Mouse (Mus musculus) midbrain, embryonic 12.5 days (tissue): Measurements from ENCODE around the gene Tpcn1. TPM values are rescaled to one million over a fixed set of nuclear protein-coding genes. Genes with fewer than 3 reads are reported as not detected.
A peak's percentile ranks its signal among the peaks of the same experiment; 100 is the strongest.

ENCODE experiments used
- ATAC-seq: fragments of 200-750 bp; cut with Nextera tagmentation; 2 replicates; pipeline ENCODE4 v1.8.0; 2017; ENCODE audit warnings: low read depth, moderate TSS enrichment, moderate library complexity; ENCODE audit not compliant: low FRiP score
- H3K27ac ChIP-seq: fragments of 300-500 bp; sonication (generic); replicated peaks from 2 replicates; pipeline ENCODE4 v1.5.1; 2016; ENCODE audit warnings: mild to moderate bottlenecking
- H3K27me3 ChIP-seq: fragments of 300-500 bp; sonication (generic); 2 replicates; pipeline ENCODE4 v1.6.1; 2016; ENCODE audit warnings: mild to moderate bottlenecking
- H3K36me3 ChIP-seq: fragments of 300-500 bp; sonication (generic); 2 replicates; pipeline ENCODE4 v1.6.1; 2016
- H3K4me1 ChIP-seq: fragments of 300-500 bp; sonication (generic); 2 replicates; pipeline ENCODE4 v1.6.1; 2016
- H3K4me2 ChIP-seq: fragments of 300-500 bp; sonication (generic); replicated peaks from 2 replicates; pipeline ENCODE4 v1.6.1; 2016; ENCODE audit warnings: mild to moderate bottlenecking, moderate library complexity
- H3K4me3 ChIP-seq: fragments of 300-500 bp; sonication (generic); 2 replicates; pipeline ENCODE4 v1.5.1; 2016; ENCODE audit warnings: mild to moderate bottlenecking
- H3K9ac ChIP-seq: fragments of 300-500 bp; sonication (generic); replicated peaks from 2 replicates; pipeline ENCODE4 v1.6.1; 2016; ENCODE audit warnings: mild to moderate bottlenecking, moderate library complexity
- H3K9me3 ChIP-seq: fragments of 300-500 bp; sonication (generic); 2 replicates; pipeline ENCODE4 v1.6.1; 2016; ENCODE audit warnings: mild to moderate bottlenecking
- WGBS: fragments of 180-500 bp; shearing (Covaris S2); methylation state at CpG from one replicate; pipeline ENCODE4 v1.1.7; 2016; 5-methylcytosine and 5-hydroxymethylcytosine counted together
- polyA plus RNA-seq: library from polyadenylated mRNA; unstranded; fragments of >200 nt; fragmentation: Nextera tagmentation; extraction: Ambion mirVana; gene quantifications from 2 replicates; pipeline ENCODE4 v1.2.1, GENCODE M21; 2016

Tpcn1 gene
- polyA plus RNA-seq, 1 experiment from 2014 or later, result 14.2 TPM

DNA sequence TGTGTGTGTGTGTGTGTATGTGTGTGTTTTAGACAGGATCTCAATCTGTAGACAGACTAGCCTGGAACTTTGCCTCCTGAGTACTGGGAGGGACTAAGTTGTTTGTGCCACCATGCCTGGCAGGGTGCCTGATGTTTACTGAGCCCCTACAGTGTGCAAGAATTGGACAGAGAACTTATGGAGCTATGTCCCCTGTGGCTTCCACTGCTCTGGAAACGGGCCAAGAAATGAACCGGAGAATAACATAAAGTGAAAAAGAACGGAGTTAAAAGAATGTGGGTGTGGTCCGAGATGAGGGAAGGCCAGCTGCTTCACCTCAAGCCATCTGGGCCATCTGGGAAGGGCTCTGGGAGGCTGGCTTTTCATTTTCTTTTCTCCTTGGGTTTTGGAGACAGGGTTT lies 73.7 kb downstream of the Tpcn1 start:
- no peak for ATAC-seq
- Histone ChIP-seq H3K4me1 (peaks cover 15% of the 10 kb centered on the region), H3K4me3 (no peak overlapping the region)

DNA sequence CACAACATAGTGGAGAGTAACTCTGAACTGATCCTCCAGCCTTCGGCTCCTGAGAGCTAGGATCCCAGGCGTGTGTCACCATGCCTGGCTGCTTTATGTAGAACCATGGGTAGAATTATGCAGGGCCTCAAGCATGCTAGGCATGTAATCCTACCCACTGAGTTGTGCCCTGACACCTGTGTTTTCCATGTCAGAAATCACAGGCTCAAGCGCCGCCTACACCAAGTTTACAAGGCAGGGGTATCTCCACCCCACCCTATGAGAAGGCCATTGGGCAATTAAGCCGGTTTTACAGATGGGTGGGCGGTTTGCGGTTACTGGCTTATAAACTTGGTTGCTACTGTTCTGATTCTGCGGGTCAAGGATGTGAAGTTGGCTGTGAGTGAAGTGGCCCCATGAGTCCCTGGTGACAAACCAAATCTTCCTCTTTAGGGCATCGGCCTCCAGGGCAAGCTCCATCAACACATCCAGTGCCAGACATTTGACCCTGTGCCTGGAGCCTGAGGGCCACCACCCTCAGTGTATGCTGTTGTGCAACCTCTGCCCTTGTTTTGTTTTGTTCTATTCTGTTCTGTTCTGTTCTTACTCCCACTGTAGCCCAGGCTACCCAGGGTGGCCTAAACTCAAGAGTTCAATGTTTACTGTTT lies 74.3 kb downstream of the Tpcn1 start:
- no peak for ATAC-seq
- Histone ChIP-seq H3K36me3 (no peaks in the 10 kb centered on the region), H3K4me3 (no peak overlapping the region), H3K4me2 (no peak overlapping the region), H3K27me3 (peaks cover 15% of the 10 kb centered on the region), H3K27ac (no peak overlapping the region), H3K4me1 (peaks cover 15% of the 10 kb centered on the region), H3K9ac (no peak overlapping the region), H3K9me3 (no peaks in the 10 kb centered on the region)
- WGBS, result 94% methylated on average over 9 of the region's 9 CpGs

More for the DNA sequence above, 73.7 kb downstream of the Tpcn1 start:
- peaks cover 15% of the 10 kb centered on the region for H3K27me3 ChIP-seq
- no peak overlapping the region for H3K9ac ChIP-seq
- WGBS, result 52% methylated on average over 4 of the region's 4 CpGs
- H3K4me2 ChIP-seq, result no peak overlapping the region
- no peaks in the 10 kb centered on the region for H3K9me3 ChIP-seq
- no peak overlapping the region for H3K27ac ChIP-seq
- H3K36me3 ChIP-seq, result no peaks in the 10 kb centered on the region

DNA sequence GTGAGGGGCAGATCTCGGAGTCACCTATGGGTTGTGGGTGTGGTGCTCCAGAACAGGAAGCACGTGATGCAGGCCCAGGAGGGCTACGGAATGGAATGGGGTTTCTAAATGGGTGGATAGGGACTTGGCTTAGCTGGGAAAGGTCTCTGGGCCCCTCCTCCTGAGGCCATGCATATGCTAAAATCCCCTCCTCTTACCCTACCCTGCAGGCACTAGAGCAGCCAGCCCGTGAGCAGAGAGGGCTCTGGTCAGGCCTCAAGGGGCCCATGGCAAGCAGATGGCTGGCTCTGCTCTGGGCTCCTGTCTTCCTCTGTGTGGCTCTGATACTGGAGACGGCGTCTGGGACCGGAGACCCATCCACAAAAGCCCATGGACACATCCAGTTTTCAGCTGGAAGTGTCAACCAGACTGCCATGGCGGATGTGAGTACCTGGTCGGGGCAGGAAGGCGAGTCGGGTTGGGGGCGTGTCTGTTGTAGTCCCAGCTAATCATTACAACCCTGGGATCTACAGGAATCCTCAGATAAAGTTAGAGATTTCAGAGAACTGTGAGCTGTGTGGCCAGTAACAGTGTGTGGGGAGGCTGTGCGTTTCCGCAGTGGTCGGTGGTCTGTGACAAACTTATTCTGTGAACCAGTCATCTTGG lies 75.4 kb downstream of the Tpcn1 start:
- Histone ChIP-seq H3K27ac (no peak overlapping the region), H3K36me3 (no peaks in the 10 kb centered on the region)

DNA sequence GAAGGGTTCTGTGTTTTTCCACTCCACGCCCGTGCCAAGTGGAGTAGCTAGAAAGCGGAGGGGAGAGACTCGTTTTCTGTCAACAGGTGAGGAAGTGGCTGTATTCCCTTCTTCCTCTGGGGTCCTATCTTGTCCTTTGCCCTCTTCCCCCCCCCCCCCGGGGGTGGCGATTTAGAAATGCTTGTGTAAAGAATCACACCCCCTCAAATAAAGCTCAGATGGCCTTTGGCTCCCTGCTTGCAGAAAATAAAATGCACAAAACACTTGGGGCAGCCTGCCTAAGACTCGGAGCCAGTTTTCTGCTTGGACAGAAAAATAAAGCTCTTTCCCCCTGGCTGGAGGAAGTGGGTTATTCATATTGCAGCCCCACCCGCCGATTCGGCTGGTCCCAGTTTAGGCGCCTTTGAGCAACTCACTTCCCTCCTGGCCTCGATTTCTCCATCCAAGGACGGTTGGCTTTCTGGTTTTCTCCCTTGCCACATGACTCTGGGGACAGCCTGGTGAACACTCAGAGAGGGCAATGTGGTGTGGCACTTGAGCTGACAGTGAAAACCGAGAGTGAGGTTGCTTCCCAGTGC lies 76.7 kb downstream of the Tpcn1 start:
- WGBS, result 37% methylated on average over 13 of the region's 14 CpGs
- ATAC-seq, result no peak
- Histone ChIP-seq H3K4me2 (peak overlapping the region; percentile 60), H3K4me1 (peaks cover 15% of the 10 kb centered on the region), H3K27ac (no peak overlapping the region), H3K9ac (no peak overlapping the region), H3K9me3 (no peaks in the 10 kb centered on the region), H3K27me3 (peaks cover 15% of the 10 kb centered on the region), H3K36me3 (no peaks in the 10 kb centered on the region), H3K4me3 (peak overlapping the region; percentile 44; the same call in 1 of the 2 replicates)

More for the DNA sequence above, 75.4 kb downstream of the Tpcn1 start:
- no peak overlapping the region for H3K4me2 ChIP-seq
- peaks cover 15% of the 10 kb centered on the region for H3K4me1 ChIP-seq
- peak; percentile 62 for ATAC-seq
- H3K27me3 ChIP-seq, result peaks cover 15% of the 10 kb centered on the region
- no peak overlapping the region for H3K4me3 ChIP-seq
- WGBS, result 34% methylated on average over 15 of the region's 15 CpGs
- no peaks in the 10 kb centered on the region for H3K9me3 ChIP-seq
- no peak overlapping the region for H3K9ac ChIP-seq

DNA sequence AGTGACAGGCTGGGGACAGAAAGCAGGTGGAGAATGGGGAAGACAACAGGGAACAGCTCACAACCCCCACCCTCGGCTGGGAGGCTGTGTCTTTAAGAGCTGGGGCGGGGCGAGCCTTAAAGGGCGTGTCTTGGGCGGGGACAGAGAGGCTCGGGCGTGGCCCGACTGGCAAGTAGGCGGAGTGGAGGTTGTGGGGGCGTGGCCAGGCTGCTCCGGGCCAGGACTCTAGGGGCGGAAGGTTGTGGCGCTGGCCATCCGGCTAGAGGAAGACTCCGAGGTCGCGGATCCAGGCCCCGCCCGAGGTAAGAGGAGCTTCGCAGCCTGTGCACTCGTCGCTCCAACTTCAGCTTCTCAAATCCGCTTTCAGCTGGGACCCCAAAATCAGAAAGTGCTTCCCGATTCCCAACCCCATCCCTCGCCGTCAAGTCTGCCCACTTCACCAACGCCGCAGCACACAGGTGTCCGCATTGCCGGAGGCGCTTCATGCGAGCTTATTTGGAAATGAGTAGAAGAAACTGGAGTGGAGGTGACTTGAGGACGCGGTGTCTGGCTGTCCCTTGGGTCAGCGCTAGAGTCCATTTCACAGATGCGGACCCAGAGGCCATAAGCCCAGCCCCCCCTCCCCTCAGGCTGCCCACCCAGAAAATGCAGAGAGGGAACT lies 77.4 kb downstream of the Tpcn1 start, which contains the start of gene Slc8b1:
TSS of gene Slc8b1 (plus strand) at position 187 of the 661 bp plus-strand sequence.
- H3K27ac ChIP-seq, result no peak within 1 kb of the TSS
- WGBS, result 1% methylated on average over 36 of the region's 36 CpGs
- no peaks in the 10 kb centered on the region for H3K9me3 ChIP-seq
- H3K27me3 ChIP-seq, result peaks cover 15% of the 10 kb centered on the region
- no peaks in the 10 kb centered on the region for H3K36me3 ChIP-seq
- H3K4me3 ChIP-seq, result peak within 1 kb of the TSS; percentile 44
- H3K4me1 ChIP-seq, result peaks cover 15% of the 10 kb centered on the region
- H3K4me2 ChIP-seq, result peak within 1 kb of the TSS; percentile 60
- H3K9ac ChIP-seq, result peak within 1 kb of the TSS; percentile 24; the same call in 1 of the 2 replicates
- ATAC-seq, result peak; percentile 84

DNA sequence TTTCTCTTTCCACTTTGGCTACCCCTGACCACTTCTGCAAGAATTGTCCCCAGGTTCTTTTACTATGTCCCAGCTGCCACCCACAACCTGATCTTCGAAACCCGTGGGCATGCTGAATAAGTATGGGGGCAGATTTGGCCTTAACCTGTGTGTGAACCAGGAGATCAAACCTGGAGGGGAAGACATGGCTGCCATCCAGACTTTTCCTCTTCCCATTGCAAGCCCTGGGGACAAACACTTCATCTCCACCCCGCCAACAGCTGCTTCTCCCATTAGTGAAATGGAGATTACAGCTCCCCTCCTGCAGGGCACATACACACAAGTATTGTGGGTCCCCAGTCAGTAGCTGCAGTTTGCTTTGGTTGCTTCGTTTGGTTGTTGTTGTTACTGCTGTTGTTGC lies 81.2 kb downstream of the Tpcn1 start:
- no peak overlapping the region for H3K9ac ChIP-seq
- no peaks in the 10 kb centered on the region for H3K36me3 ChIP-seq
- H3K4me3 ChIP-seq, result no peak overlapping the region
- no peak overlapping the region for H3K27ac ChIP-seq
- 63% methylated on average over 4 of the region's 4 CpGs for WGBS
- H3K27me3 ChIP-seq, result peaks cover 15% of the 10 kb centered on the region
- H3K4me1 ChIP-seq, result peaks cover 17% of the 10 kb centered on the region
- no peaks in the 10 kb centered on the region for H3K9me3 ChIP-seq
- H3K4me2 ChIP-seq, result no peak overlapping the region
- ATAC-seq, result no peak

DNA sequence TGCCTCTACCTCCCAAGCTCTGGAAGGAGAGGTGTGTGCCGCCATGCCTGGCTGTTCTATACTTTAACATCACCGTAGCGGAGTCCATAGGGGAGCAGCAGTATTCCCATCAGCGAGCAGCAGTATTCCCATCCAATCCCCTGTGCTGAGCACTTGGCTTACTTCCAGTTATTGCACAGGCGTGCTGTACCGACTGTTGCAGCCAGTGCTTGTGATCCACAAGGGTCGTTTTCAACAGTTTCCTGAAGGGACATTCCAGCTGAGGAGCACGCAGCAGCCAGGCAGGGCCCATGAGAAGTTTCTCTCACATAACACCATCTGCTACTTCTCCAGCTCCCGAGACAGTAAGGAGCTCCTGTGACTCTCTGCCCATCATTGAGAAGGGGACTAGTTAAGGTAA lies 82.0 kb downstream of the Tpcn1 start:
- Histone ChIP-seq H3K4me2 (no peak overlapping the region), H3K27ac (no peak overlapping the region), H3K4me1 (peaks cover 21% of the 10 kb centered on the region), H3K9me3 (no peaks in the 10 kb centered on the region), H3K27me3 (peaks cover 10% of the 10 kb centered on the region), H3K36me3 (no peaks in the 10 kb centered on the region), H3K4me3 (no peak overlapping the region), H3K9ac (no peak overlapping the region)
- WGBS, result 74% methylated on average over 9 of the region's 9 CpGs
- ATAC-seq, result no peak

DNA sequence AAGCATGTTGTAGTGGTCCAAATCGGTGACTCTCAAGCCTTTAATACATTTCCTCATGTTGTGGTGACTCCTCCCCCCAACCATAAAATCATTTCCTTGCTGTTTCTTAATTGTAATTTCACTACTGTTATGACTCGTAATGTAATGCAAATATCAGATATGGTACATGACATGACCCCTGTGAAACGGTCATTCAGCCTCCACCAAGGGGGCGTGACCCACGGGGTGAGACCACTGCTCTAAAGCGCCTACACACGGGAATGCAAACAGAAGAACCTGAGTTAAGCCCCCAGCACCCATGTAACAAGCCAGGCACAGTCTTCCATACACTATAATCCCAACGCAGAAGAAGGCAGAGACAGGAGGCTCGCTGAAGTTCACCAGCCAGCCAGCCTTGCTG lies 82.7 kb downstream of the Tpcn1 start:
- no peaks in the 10 kb centered on the region for H3K36me3 ChIP-seq
- no peak overlapping the region for H3K27ac ChIP-seq
- H3K9ac ChIP-seq, result no peak overlapping the region
- no peaks in the 10 kb centered on the region for H3K9me3 ChIP-seq
- H3K4me2 ChIP-seq, result no peak overlapping the region
- H3K4me3 ChIP-seq, result no peak overlapping the region
- H3K4me1 ChIP-seq, result peaks cover 17% of the 10 kb centered on the region
- peaks cover 6% of the 10 kb centered on the region; the same call in 1 of the 2 replicates for H3K27me3 ChIP-seq
- WGBS, result 72% methylated on average over 9 of the region's 9 CpGs
- ATAC-seq, result no peak

DNA sequence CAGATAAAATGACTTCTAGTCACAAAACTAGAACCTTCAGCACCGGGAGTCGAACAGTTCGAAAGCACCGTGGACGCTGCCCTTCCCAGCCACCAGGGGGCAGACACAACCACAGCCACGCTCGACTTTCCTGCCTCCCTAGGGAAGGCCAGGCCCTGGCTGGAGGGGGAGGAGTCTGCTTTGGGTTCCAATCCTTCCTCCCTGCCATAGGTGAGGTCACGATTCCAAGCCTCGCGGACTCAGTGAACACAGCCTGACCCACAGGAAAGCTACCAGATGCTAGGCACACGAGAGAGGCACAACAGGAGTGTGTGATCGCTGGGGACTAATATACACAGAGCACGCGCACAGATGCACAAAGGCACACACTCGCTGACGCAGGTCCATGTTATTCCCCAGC lies 83.1 kb downstream of the Tpcn1 start:
- H3K4me3 ChIP-seq, result no peak overlapping the region
- peaks cover 14% of the 10 kb centered on the region for H3K4me1 ChIP-seq
- H3K27me3 ChIP-seq, result peaks cover 6% of the 10 kb centered on the region; the same call in 1 of the 2 replicates
- ATAC-seq, result no peak
- H3K4me2 ChIP-seq, result no peak overlapping the region
- H3K27ac ChIP-seq, result no peak overlapping the region
- WGBS, result 20% methylated on average over 16 of the region's 16 CpGs
- no peaks in the 10 kb centered on the region for H3K36me3 ChIP-seq
- H3K9me3 ChIP-seq, result no peaks in the 10 kb centered on the region
- no peak overlapping the region for H3K9ac ChIP-seq

DNA sequence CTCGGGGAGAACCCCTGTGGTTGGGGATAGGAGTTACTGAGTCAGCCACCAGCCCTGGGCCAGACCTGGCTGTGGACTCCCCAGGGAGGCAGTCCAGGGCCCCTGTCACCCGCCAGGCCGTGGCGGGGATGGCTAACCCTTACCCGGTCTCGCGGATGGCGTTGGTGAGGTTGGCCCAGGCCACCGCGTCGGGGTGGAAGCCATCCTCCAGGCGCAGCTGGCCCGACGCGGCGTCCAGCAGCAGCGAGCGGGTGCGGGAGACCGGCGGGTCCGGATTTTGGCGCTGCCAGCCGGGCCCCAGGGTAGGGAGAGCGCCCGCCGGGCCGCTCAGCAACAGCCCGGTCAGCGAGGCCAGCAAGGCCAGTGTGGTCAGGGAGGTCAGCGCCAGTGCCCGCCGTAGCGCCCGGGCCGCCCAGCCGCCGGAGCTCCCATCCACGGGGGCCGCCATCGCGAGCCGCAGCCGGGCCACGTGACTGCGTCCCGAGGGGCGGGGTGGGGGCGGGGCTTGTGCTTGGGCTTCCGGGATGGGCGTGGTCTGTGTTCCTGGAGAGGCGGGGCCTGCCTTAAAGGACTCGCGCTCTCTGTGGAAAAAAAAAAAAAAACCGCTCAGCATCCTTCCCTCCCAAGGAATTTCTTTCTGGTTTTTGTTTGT lies 85.2 kb downstream of the Tpcn1 start, which contains the start of gene Plbd2:
TSS of gene Plbd2 (minus strand) at position 482 of the 652 bp plus-strand sequence.
- peaks cover 7% of the 10 kb centered on the region for H3K36me3 ChIP-seq
- no peaks in the 10 kb centered on the region for H3K9me3 ChIP-seq
- peaks cover 11% of the 10 kb centered on the region for H3K4me1 ChIP-seq
- peak within 1 kb of the TSS; percentile 84 for H3K4me3 ChIP-seq
- H3K27ac ChIP-seq, result 0 out of 2 replicates have a peak within 1 kb of the TSS, but pooled peaks have one; percentile 20
- H3K4me2 ChIP-seq, result peak within 1 kb of the TSS; percentile 89
- under 1% methylated on average over 48 of the region's 55 CpGs for WGBS
- ATAC-seq, result peak; percentile 75
- peaks cover 6% of the 10 kb centered on the region; the same call in 1 of the 2 replicates for H3K27me3 ChIP-seq
- H3K9ac ChIP-seq, result peak within 1 kb of the TSS; percentile 90

DNA sequence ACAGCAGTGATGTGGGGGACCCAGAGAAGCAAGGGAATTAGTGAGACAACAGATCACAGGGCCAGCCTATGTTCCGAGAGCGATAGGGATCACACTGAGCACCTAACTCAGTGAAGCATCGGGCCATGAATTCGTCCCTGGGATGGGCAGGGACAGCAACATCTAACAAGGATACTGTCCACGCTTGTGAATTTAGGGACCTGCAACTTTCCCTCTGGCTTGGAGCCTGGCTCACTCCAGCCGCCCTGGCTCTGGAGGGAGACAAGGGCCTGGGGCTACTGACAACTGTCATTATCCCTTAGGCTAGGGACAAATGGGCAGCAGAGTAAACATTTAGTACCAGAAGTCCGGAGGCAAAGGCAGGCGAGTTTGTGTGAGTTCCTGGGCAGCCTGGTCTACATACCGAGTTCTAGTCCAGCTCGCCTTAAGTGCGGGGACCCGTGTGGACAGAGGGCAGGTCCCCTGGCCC lies 85.8 kb downstream of the Tpcn1 start:
- Histone ChIP-seq H3K27me3 (peaks cover 6% of the 10 kb centered on the region; the same call in 1 of the 2 replicates), H3K4me3 (peak overlapping the region; percentile 84), H3K27ac (0 out of 2 replicates have a peak overlapping the region, but pooled peaks have one; percentile 20), H3K4me2 (peak overlapping the region; percentile 89), H3K36me3 (peaks cover 9% of the 10 kb centered on the region), H3K9me3 (no peaks in the 10 kb centered on the region), H3K4me1 (peaks cover 11% of the 10 kb centered on the region), H3K9ac (peak overlapping the region; percentile 90)
- 0 out of 2 replicates have a peak, but pooled peaks have one; percentile 3 for ATAC-seq
- WGBS, result 11% methylated on average over 12 of the region's 12 CpGs
